Mouse (Mus musculus): ENCODE results near the gene Ptf1a. TPM values are rescaled to one million over a fixed set of nuclear protein-coding genes. Genes with fewer than 3 reads are reported as not detected.
A peak's percentile ranks its signal among the peaks of the same experiment; 100 is the strongest.

The Ptf1a gene
- polyA plus RNA-seq (2015; fragmentation: Nextera tagmentation; extraction: Ambion mirVana), result 1.4 and 2.7 TPM in 2 replicates

- peak within 1 kb of the TSS; percentile 37 for H3K4me3 ChIP-seq
- H3K9ac ChIP-seq, result no peak within 1 kb of the TSS
- no peak within 1 kb of the TSS for H3K27ac ChIP-seq (replicated peaks)
- H3K4me1 ChIP-seq (replicated peaks), result peaks cover 22% of the 10 kb centered on the region
- no peaks in the 10 kb centered on the region for H3K36me3 ChIP-seq
- no peaks in the 10 kb centered on the region for H3K9me3 ChIP-seq
- WGBS, result under 1% methylated on average over 53 of the region's 53 CpGs
- H3K4me2 ChIP-seq, result peak within 1 kb of the TSS; percentile 56
- peak; percentile 43; the same call in 1 of the 2 replicates for ATAC-seq (ENCODE audit: low FRiP score, low read depth)
- peaks cover 91% of the 10 kb centered on the region for H3K27me3 ChIP-seq
Observed at GRCm38 (mm10) chr2:19444931-19445831, at the start of gene Ptf1a. Gene Ptf1a, plus strand, starts transcription at chr2:19445663.

- Histone ChIP-seq H3K4me3 (no peak overlapping the region), H3K36me3 (no peaks in the 10 kb centered on the region), H3K27ac (replicated peaks) (no peak overlapping the region), H3K4me2 (no peak overlapping the region), H3K4me1 (replicated peaks) (no peaks in the 10 kb centered on the region), H3K9me3 (no peaks in the 10 kb centered on the region), H3K9ac (no peak overlapping the region), H3K27me3 (no peaks in the 10 kb centered on the region)
- WGBS, result 75% methylated on average over 5 of the region's 5 CpGs
- no peak for ATAC-seq (ENCODE audit: low FRiP score, low read depth)
Observed at GRCm38 (mm10) chr2:19405409-19405808, 40.1 kb upstream of the Ptf1a start.

DNA sequence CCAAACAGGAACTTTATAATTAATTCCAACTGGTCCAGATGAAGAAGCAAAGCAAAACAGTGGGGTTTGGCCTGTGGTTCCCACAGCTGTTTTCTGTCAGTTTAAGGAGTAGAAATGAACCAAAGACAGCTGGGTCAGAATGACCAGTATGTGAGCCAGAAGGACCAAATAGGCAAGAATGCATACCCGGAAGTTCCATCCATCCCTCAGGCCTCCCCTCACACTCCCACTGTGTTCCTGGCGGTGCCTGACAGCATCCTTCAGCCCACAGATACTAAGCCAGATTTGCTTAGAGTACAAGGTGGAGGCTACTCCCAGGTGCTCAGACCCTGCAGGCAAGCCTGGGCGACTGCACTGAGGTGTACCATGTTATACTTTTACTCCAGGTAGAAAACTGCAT is 38.9 kb upstream of the Ptf1a start:
- Histone ChIP-seq H3K36me3 (no peaks in the 10 kb centered on the region), H3K4me3 (no peak overlapping the region), H3K4me1 (replicated peaks) (no peaks in the 10 kb centered on the region), H3K9ac (no peak overlapping the region), H3K27me3 (no peaks in the 10 kb centered on the region), H3K27ac (replicated peaks) (no peak overlapping the region), H3K4me2 (no peak overlapping the region), H3K9me3 (no peaks in the 10 kb centered on the region)
- WGBS, result 71% methylated on average over 3 of the region's 3 CpGs
- no peak for ATAC-seq (ENCODE audit: low FRiP score, low read depth)

GRCm38 (mm10) chr2:19414222-19414965 is 31.1 kb upstream of the Ptf1a start:
- ATAC-seq (ENCODE audit: low FRiP score, low read depth), result peak; percentile 65
- Histone ChIP-seq H3K36me3 (no peaks in the 10 kb centered on the region), H3K4me3 (peak overlapping the region; percentile 36), H3K4me2 (peak overlapping the region; percentile 59), H3K9ac (peak overlapping the region; percentile 31), H3K4me1 (replicated peaks) (0 out of 2 replicates have a peak, but pooled peaks cover 4% of the 10 kb centered on the region), H3K9me3 (no peaks in the 10 kb centered on the region), H3K27me3 (peaks cover 5% of the 10 kb centered on the region; the same call in 1 of the 2 replicates), H3K27ac (replicated peaks) (no peak overlapping the region)
- WGBS, result 20% methylated on average over 19 of the region's 19 CpGs

DNA sequence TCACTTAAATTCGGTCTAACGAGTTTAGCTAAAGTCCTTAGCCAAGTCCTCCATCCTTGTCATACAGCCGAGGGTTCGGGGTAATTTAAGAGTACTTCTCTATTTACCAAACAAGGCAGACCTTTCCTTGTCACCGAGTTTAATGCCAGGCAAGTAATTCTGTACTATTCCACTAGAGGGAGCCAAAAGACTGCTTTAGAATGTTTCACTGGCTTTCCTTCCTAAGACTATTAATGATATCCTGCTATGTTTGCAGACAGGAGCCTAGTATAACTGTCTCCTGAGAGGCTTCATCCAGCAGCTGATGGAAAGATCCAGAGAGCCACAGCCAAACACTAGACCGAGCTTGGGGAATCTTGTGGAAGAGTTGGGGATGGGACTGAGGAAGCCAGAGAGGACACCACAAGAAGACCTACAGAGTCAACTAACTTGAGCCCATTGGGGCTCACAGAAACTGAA is 30.4 kb upstream of the Ptf1a start:
- H3K9ac ChIP-seq, result peak overlapping the region; percentile 31
- H3K27me3 ChIP-seq, result peaks cover 5% of the 10 kb centered on the region; the same call in 1 of the 2 replicates
- no peaks in the 10 kb centered on the region for H3K9me3 ChIP-seq

DNA sequence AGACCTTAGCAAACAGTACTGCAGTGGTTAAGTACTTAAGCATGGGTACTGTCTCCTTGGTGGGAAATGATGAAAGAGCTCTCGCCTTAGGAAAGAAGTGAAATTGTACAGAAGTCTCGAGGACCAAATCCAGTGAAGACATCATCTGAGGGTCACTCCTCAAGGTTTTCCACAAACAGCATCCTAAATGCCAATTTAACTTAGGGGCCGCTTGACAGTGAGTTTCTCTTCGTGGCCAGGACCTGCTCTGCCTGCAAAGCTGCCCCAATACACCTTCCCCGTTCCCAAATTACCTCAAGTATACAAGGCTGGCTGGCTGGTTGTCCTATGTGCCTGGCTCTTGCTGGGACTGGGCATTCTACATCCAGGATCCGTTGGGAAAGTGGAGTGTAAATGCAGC is 29.4 kb upstream of the Ptf1a start:
- no peak overlapping the region for H3K4me2 ChIP-seq
- H3K27me3 ChIP-seq, result peaks cover 5% of the 10 kb centered on the region; the same call in 1 of the 2 replicates
- H3K9ac ChIP-seq, result no peak overlapping the region
- 0 out of 2 replicates have a peak, but pooled peaks cover 4% of the 10 kb centered on the region for H3K4me1 ChIP-seq (replicated peaks)
- 78% methylated on average over 6 of the region's 6 CpGs for WGBS
- ATAC-seq (ENCODE audit: low FRiP score, low read depth), result no peak
- no peak overlapping the region for H3K27ac ChIP-seq (replicated peaks)
- no peak overlapping the region for H3K4me3 ChIP-seq
- no peaks in the 10 kb centered on the region for H3K9me3 ChIP-seq
- H3K36me3 ChIP-seq, result no peaks in the 10 kb centered on the region

More for the DNA sequence above, 30.4 kb upstream of the Ptf1a start:
- H3K36me3 ChIP-seq, result no peaks in the 10 kb centered on the region
- H3K4me3 ChIP-seq, result peak overlapping the region; percentile 36
- WGBS, result 2% methylated on average over 6 of the region's 6 CpGs
- ATAC-seq (ENCODE audit: low FRiP score, low read depth), result peak; percentile 65
- H3K4me2 ChIP-seq, result peak overlapping the region; percentile 59
- H3K4me1 ChIP-seq (replicated peaks), result 0 out of 2 replicates have a peak, but pooled peaks cover 4% of the 10 kb centered on the region
- no peak overlapping the region for H3K27ac ChIP-seq (replicated peaks)

DNA sequence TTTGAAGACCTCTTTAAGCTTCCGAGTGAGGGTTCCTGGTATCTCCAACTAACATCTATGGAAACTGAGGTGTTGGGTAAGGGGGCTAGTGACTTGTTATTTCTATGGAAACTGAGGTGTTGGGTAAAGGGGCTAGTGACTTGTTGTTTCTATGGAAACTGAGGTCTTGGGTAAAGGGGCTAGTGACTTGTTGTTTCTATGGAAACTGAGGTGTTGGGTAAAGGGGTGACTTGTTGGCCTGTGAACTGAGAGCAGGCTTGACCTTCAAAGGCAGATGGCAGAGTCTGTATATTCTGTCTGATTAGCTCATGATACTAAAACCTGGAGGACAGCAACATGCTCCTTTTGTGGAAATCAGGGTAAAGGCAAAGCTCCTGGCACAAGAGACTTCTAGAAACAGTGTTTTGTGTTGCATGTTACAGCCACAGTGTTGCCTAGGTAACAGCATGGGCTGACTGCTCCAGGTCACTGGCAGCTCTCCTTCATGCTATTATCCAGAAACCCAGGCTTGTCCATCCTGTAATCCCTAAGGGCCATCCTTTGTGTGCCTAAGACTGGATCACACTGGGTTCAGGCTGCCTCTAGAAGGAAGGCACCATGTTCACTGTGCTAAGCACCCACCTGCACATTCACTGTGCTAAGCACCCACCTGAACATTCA is 25.6 kb upstream of the Ptf1a start:
- no peak overlapping the region for H3K27ac ChIP-seq (replicated peaks)
- WGBS, result 85% methylated on average over 1 of the region's 1 CpGs
- no peak overlapping the region for H3K9ac ChIP-seq
- 0 out of 2 replicates have a peak, but pooled peaks have one; percentile 42 for ATAC-seq (ENCODE audit: low FRiP score, low read depth)
- peaks cover 26% of the 10 kb centered on the region for H3K27me3 ChIP-seq
- H3K4me3 ChIP-seq, result no peak overlapping the region
- H3K9me3 ChIP-seq, result no peaks in the 10 kb centered on the region
- H3K36me3 ChIP-seq, result no peaks in the 10 kb centered on the region
- H3K4me1 ChIP-seq (replicated peaks), result 0 out of 2 replicates have a peak, but pooled peaks cover 1% of the 10 kb centered on the region
- H3K4me2 ChIP-seq, result no peak overlapping the region

- H3K4me3 ChIP-seq, result no peak overlapping the region
- H3K27me3 ChIP-seq, result peaks cover 40% of the 10 kb centered on the region
- no peaks in the 10 kb centered on the region for H3K4me1 ChIP-seq (replicated peaks)
- ATAC-seq (ENCODE audit: low FRiP score, low read depth), result no peak
- no peak overlapping the region for H3K4me2 ChIP-seq
- no peak overlapping the region for H3K27ac ChIP-seq (replicated peaks)
- no peak overlapping the region for H3K9ac ChIP-seq
- no peaks in the 10 kb centered on the region for H3K9me3 ChIP-seq
- no peaks in the 10 kb centered on the region for H3K36me3 ChIP-seq
Observed at GRCm38 (mm10) chr2:19422226-19422625, 23.2 kb upstream of the Ptf1a start.

DNA sequence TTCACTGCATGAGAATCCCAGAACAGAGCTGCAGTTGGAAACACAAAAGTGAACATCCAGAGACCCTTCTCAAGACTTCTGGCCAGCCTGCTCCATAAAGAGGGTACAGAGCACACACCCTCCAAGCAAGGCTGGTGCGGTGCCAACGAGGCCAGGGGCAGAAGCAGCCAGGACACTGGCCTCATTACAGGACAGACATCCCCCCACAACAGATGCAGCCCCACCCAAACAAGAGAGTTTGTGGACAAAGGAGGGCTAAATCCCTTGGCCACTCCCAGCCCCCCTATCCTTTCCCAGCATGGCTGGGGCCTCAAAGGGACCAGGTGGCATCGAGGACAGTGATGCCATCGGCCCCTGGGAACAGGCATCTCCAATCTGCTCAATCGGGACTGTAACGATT is 22.4 kb upstream of the Ptf1a start:
- WGBS, result 53% methylated on average over 6 of the region's 6 CpGs

GRCm38 (mm10) chr2:19429031-19429430 is 16.4 kb upstream of the Ptf1a start:
- ATAC-seq (ENCODE audit: low FRiP score, low read depth), result no peak
- no peak overlapping the region for H3K4me3 ChIP-seq
- no peak overlapping the region for H3K27ac ChIP-seq (replicated peaks)
- H3K27me3 ChIP-seq, result peaks cover 87% of the 10 kb centered on the region
- no peak overlapping the region for H3K4me2 ChIP-seq
- H3K9me3 ChIP-seq, result no peaks in the 10 kb centered on the region
- peaks cover 25% of the 10 kb centered on the region for H3K4me1 ChIP-seq (replicated peaks)
- 11% methylated on average over 10 of the region's 10 CpGs for WGBS
- no peaks in the 10 kb centered on the region for H3K36me3 ChIP-seq
- H3K9ac ChIP-seq, result no peak overlapping the region

More for the DNA sequence above, 22.4 kb upstream of the Ptf1a start:
- no peaks in the 10 kb centered on the region for H3K4me1 ChIP-seq (replicated peaks)
- peaks cover 47% of the 10 kb centered on the region for H3K27me3 ChIP-seq
- ATAC-seq (ENCODE audit: low FRiP score, low read depth), result no peak; the same call in 1 of the 2 replicates
- no peaks in the 10 kb centered on the region for H3K36me3 ChIP-seq
- H3K9me3 ChIP-seq, result no peaks in the 10 kb centered on the region
- no peak overlapping the region for H3K9ac ChIP-seq
- H3K4me3 ChIP-seq, result no peak overlapping the region
- no peak overlapping the region for H3K4me2 ChIP-seq
- no peak overlapping the region for H3K27ac ChIP-seq (replicated peaks)
